Comparison of ENCODE assay signal across 12 mouse cellular contexts in genomic region chr9:103721081-103721480, GRCm38 (mm10). TPM values are rescaled to one million over a fixed set of nuclear protein-coding genes. Genes with fewer than 3 reads are reported as not detected.
DNase-seq lines count a peak whose midpoint lies in the region; ATAC-seq lines count a peak whose summit lies in the region.
"Had no signal": no experiment of that assay in that cellular context is flagged by ENCODE, and none has a peak within 500 bp of the region (broad histone marks: within the 10 kb centered on the region; RNA-seq: fewer than 3 reads in every experiment).

No protein-coding gene starts in this region.

- H3K9ac ChIP-seq in kidney, embryonic 16.5 days (replicated peaks; ENCODE audit: low read length): no peak overlapping the region
- H3K9ac ChIP-seq in midbrain, embryonic 16.5 days (ENCODE audit: low read depth, low read length): no peak overlapping the region
- H3K9ac ChIP-seq: limb, embryonic 13.5 days; lung, embryonic 14.5 days had no signal

- no peak overlapping the region for H3K27ac ChIP-seq in kidney, embryonic 16.5 days (ENCODE audit: low read length)
- no peak overlapping the region for H3K27ac ChIP-seq in heart, embryonic 10.5 days
- no peak overlapping the region for H3K27ac ChIP-seq in midbrain, embryonic 16.5 days (ENCODE audit: low read length)
- H3K27ac ChIP-seq: forebrain, embryonic 10.5 days; limb, embryonic 13.5 days had no signal

- no peaks in the 10 kb centered on the region for H3K9me3 ChIP-seq in kidney, embryonic 16.5 days (ENCODE audit: low read length)
- H3K9me3 ChIP-seq in heart, embryonic 10.5 days: no peaks in the 10 kb centered on the region
- H3K9me3 ChIP-seq in midbrain, embryonic 16.5 days (replicated peaks; ENCODE audit: control insufficient read depth, low read length, poor library complexity, severe bottlenecking): no peaks in the 10 kb centered on the region
- H3K9me3 ChIP-seq: forebrain, embryonic 10.5 days; limb, embryonic 13.5 days had no signal

- H3K4me2 ChIP-seq in kidney, embryonic 16.5 days (replicated peaks; ENCODE audit: low read depth, low read length): no peak overlapping the region
- H3K4me2 ChIP-seq in midbrain, embryonic 16.5 days (ENCODE audit: low read length): no peak overlapping the region
- H3K4me2 ChIP-seq: limb, embryonic 13.5 days; lung, embryonic 14.5 days had no signal

- DNase-seq in kidney, adult 11 months: peak; percentile 94
- peak; percentile 59 for DNase-seq in cerebellum, adult 8-10 months
- peak; percentile 53 for DNase-seq in heart, embryonic 10.5 days (ENCODE audit: low spot score)
- peak; percentile 87 for DNase-seq in kidney, postnatal 14 days
- DNase-seq in spleen, adult 18-20 months: no peak
- no peak for DNase-seq in spleen, postnatal 4 days (ENCODE audit: low spot score in 2 of 2)
- DNase-seq: gastrocnemius, postnatal 36 days; lung, embryonic 14.5 days had no signal

- H3K4me3 ChIP-seq in kidney, embryonic 16.5 days (ENCODE audit: low read length): no peak overlapping the region
- H3K4me3 ChIP-seq in heart, embryonic 10.5 days: no peak overlapping the region
- H3K4me3 ChIP-seq in midbrain, embryonic 16.5 days (ENCODE audit: low read depth, low read length): no peak overlapping the region
- H3K4me3 ChIP-seq: forebrain, embryonic 10.5 days; limb, embryonic 13.5 days had no signal

- H3K27me3 ChIP-seq in kidney, embryonic 16.5 days (ENCODE audit: insufficient read depth, low read length): no peaks in the 10 kb centered on the region
- H3K27me3 ChIP-seq in heart, embryonic 10.5 days (ENCODE audit: insufficient read depth, poor library complexity, severe bottlenecking): no peaks in the 10 kb centered on the region
- H3K27me3 ChIP-seq in midbrain, embryonic 16.5 days (ENCODE audit: control insufficient read depth, insufficient read depth, low read depth, low read length): no peaks in the 10 kb centered on the region
- H3K27me3 ChIP-seq: limb, embryonic 13.5 days had no signal

- no peaks in the 10 kb centered on the region for H3K4me1 ChIP-seq in kidney, embryonic 16.5 days (ENCODE audit: insufficient read depth, low read length)
- peaks cover 16% of the 10 kb centered on the region; the same call in 1 of the 2 replicates for H3K4me1 ChIP-seq in heart, embryonic 10.5 days
- no peaks in the 10 kb centered on the region for H3K4me1 ChIP-seq in midbrain, embryonic 16.5 days (ENCODE audit: control insufficient read depth, insufficient read depth, low read length)
- H3K4me1 ChIP-seq: forebrain, embryonic 10.5 days; limb, embryonic 13.5 days had no signal

- ATAC-seq in kidney, embryonic 16.5 days (ENCODE audit: low FRiP score, low TSS enrichment): no peak
- ATAC-seq in midbrain, embryonic 16.5 days: no peak

- H3K36me3 ChIP-seq in kidney, embryonic 16.5 days (ENCODE audit: insufficient read depth, low read length): no peaks in the 10 kb centered on the region
- H3K36me3 ChIP-seq in heart, embryonic 10.5 days: peaks cover 45% of the 10 kb centered on the region
- H3K36me3 ChIP-seq in midbrain, embryonic 16.5 days (ENCODE audit: control insufficient read depth, insufficient read depth, low read length): no peaks in the 10 kb centered on the region; the same call in 1 of the 2 replicates
- H3K36me3 ChIP-seq: limb, embryonic 13.5 days had no signal

- 73% methylated on average over 8 of the region's 8 CpGs for WGBS in kidney, embryonic 16.5 days
- 85% methylated on average over 8 of the region's 8 CpGs for WGBS in heart, embryonic 10.5 days
- WGBS in midbrain, embryonic 16.5 days: 80% methylated on average over 8 of the region's 8 CpGs

RNA-seq across cellular contexts. Expression of gene Tmem108, which starts 40.6 kb away (rescaled TPM):
- polyA plus RNA-seq in kidney, embryonic 16.5 days (2015; fragmentation: Nextera tagmentation; extraction: Ambion mirVana): 8.3 and 8.5 TPM in 2 replicates
- 101 and 126 TPM in 2 replicates for polyA plus RNA-seq in heart, embryonic 10.5 days (2016; fragmentation: Nextera tagmentation; extraction: Ambion mirVana)
- 28.9 and 29.6 TPM in 2 replicates for polyA plus RNA-seq in midbrain, embryonic 16.5 days (2015; fragmentation: Nextera tagmentation; extraction: Ambion mirVana)

Comparison
In these comparisons a context has a peak if more than half of its experiments do, and no peak if none do; other contexts are left out.
1. DNase-seq: peak in kidney, adult 11 months (single experiment), cerebellum, adult 8-10 months (single experiment), heart, embryonic 10.5 days (single experiment) and kidney, postnatal 14 days (single experiment); none in spleen, adult 18-20 months (0 of 2) and spleen, postnatal 4 days (0 of 2).